Mouse (Mus musculus): ENCODE data around the gene Mettl23. TPM values are rescaled to one million over a fixed set of nuclear protein-coding genes. Genes with fewer than 3 reads are reported as not detected.

Mettl23 gene
- total and polyA plus RNA-seq, 2 experiments, result 21.0 to 31.7 TPM

- Histone ChIP-seq H3K9ac (ENCODE audit: low read depth, low read length) (no peak overlapping the region), H3K27me3 (ENCODE audit: control insufficient read depth, insufficient read depth, low read length) (no peaks in the 10 kb centered on the region), H3K79me2 (ENCODE audit: control insufficient read depth, insufficient read depth, low read length) (no peaks in the 10 kb centered on the region), H3K4me3 (ENCODE audit: insufficient read depth, low read depth, low read length) (no peak overlapping the region), H3K27ac (replicated peaks; ENCODE audit: insufficient read depth, low read depth, low read length) (no peak overlapping the region), H3K4me1 (ENCODE audit: control insufficient read depth, insufficient read depth, low read length) (no peaks in the 10 kb centered on the region), H3K36me3 (ENCODE audit: control insufficient read depth, insufficient read depth, low read length) (no peaks in the 10 kb centered on the region)
- no peak for TF ChIP-seq CTCF (IDR thresholded peaks at IDR 0.05; ENCODE audit: low read depth, low read length)
- no peak for TF ChIP-seq POLR2A (IDR thresholded peaks at IDR 0.05; ENCODE audit: extremely low read depth, insufficient read depth, low read length)
- WGBS, result 75% methylated on average over 7 of the region's 7 CpGs
- no peak for DNase-seq (ENCODE audit: extremely low read depth, low read depth, low spot score)
Observed at GRCm38 (mm10) chr11:116807116-116807515, 36.0 kb upstream of the Mettl23 start.

- Histone ChIP-seq H3K79me2 (ENCODE audit: control insufficient read depth, insufficient read depth, low read length) (no peaks in the 10 kb centered on the region), H3K4me1 (ENCODE audit: control insufficient read depth, insufficient read depth, low read length) (no peaks in the 10 kb centered on the region), H3K36me3 (ENCODE audit: control insufficient read depth, insufficient read depth, low read length) (no peaks in the 10 kb centered on the region), H3K4me3 (ENCODE audit: insufficient read depth, low read depth, low read length) (no peak overlapping the region), H3K27me3 (ENCODE audit: control insufficient read depth, insufficient read depth, low read length) (no peaks in the 10 kb centered on the region), H3K27ac (replicated peaks; ENCODE audit: insufficient read depth, low read depth, low read length) (no peak overlapping the region), H3K9ac (ENCODE audit: low read depth, low read length) (no peak overlapping the region)
- DNase-seq (ENCODE audit: extremely low read depth, low read depth, low spot score), result no peak
- no peak for TF ChIP-seq CTCF (IDR thresholded peaks at IDR 0.05; ENCODE audit: low read depth, low read length)
- no peak for TF ChIP-seq POLR2A (IDR thresholded peaks at IDR 0.05; ENCODE audit: extremely low read depth, insufficient read depth, low read length)
- 76% methylated on average over 3 of the region's 3 CpGs for WGBS
Observed at GRCm38 (mm10) chr11:116807526-116807925, 35.6 kb upstream of the Mettl23 start.

- H3K27me3 ChIP-seq (ENCODE audit: control insufficient read depth, insufficient read depth, low read length), result no peaks in the 10 kb centered on the region
- H3K4me3 ChIP-seq (ENCODE audit: insufficient read depth, low read depth, low read length), result no peak overlapping the region
- no peaks in the 10 kb centered on the region for H3K36me3 ChIP-seq (ENCODE audit: control insufficient read depth, insufficient read depth, low read length)
- DNase-seq (ENCODE audit: extremely low read depth, low read depth, low spot score), result peak; percentile 48
- H3K4me1 ChIP-seq (ENCODE audit: control insufficient read depth, insufficient read depth, low read length), result no peaks in the 10 kb centered on the region
- no peak overlapping the region for H3K27ac ChIP-seq (replicated peaks; ENCODE audit: insufficient read depth, low read depth, low read length)
- WGBS, result 31% methylated on average over 7 of the region's 7 CpGs
- no peaks in the 10 kb centered on the region for H3K79me2 ChIP-seq (ENCODE audit: control insufficient read depth, insufficient read depth, low read length)
- TF ChIP-seq POLR2A (IDR thresholded peaks at IDR 0.05; ENCODE audit: extremely low read depth, insufficient read depth, low read length), result no peak
- TF ChIP-seq CTCF (IDR thresholded peaks at IDR 0.05; ENCODE audit: low read depth, low read length), result peak; percentile 91
- H3K9ac ChIP-seq (ENCODE audit: low read depth, low read length), result no peak overlapping the region
Observed at GRCm38 (mm10) chr11:116807938-116808606, 35.0 kb upstream of the Mettl23 start.

GRCm38 (mm10) chr11:116808811-116809395 lies 34.2 kb upstream of the Mettl23 start:
- 87% methylated on average over 11 of the region's 11 CpGs for WGBS
- Histone ChIP-seq H3K9ac (ENCODE audit: low read depth, low read length) (no peak overlapping the region), H3K36me3 (ENCODE audit: control insufficient read depth, insufficient read depth, low read length) (no peaks in the 10 kb centered on the region), H3K79me2 (ENCODE audit: control insufficient read depth, insufficient read depth, low read length) (no peaks in the 10 kb centered on the region), H3K4me3 (ENCODE audit: insufficient read depth, low read depth, low read length) (no peak overlapping the region), H3K27me3 (ENCODE audit: control insufficient read depth, insufficient read depth, low read length) (no peaks in the 10 kb centered on the region), H3K4me1 (ENCODE audit: control insufficient read depth, insufficient read depth, low read length) (no peaks in the 10 kb centered on the region), H3K27ac (replicated peaks; ENCODE audit: insufficient read depth, low read depth, low read length) (no peak overlapping the region)
- no peak for DNase-seq (ENCODE audit: extremely low read depth, low read depth, low spot score)
- TF ChIP-seq CTCF (IDR thresholded peaks at IDR 0.05; ENCODE audit: low read depth, low read length) (no peak), POLR2A (IDR thresholded peaks at IDR 0.05; ENCODE audit: extremely low read depth, insufficient read depth, low read length) (no peak)

- Histone ChIP-seq H3K4me3 (ENCODE audit: insufficient read depth, low read depth, low read length) (no peak overlapping the region), H3K27me3 (ENCODE audit: control insufficient read depth, insufficient read depth, low read length) (no peaks in the 10 kb centered on the region), H3K27ac (replicated peaks; ENCODE audit: insufficient read depth, low read depth, low read length) (no peak overlapping the region), H3K9ac (ENCODE audit: low read depth, low read length) (no peak overlapping the region), H3K36me3 (ENCODE audit: control insufficient read depth, insufficient read depth, low read length) (no peaks in the 10 kb centered on the region), H3K79me2 (ENCODE audit: control insufficient read depth, insufficient read depth, low read length) (no peaks in the 10 kb centered on the region), H3K4me1 (ENCODE audit: control insufficient read depth, insufficient read depth, low read length) (no peaks in the 10 kb centered on the region)
- TF ChIP-seq CTCF (IDR thresholded peaks at IDR 0.05; ENCODE audit: low read depth, low read length) (no peak), POLR2A (IDR thresholded peaks at IDR 0.05; ENCODE audit: extremely low read depth, insufficient read depth, low read length) (no peak)
- DNase-seq (ENCODE audit: extremely low read depth, low read depth, low spot score), result no peak
- WGBS, result 87% methylated on average over 8 of the region's 8 CpGs
Observed at GRCm38 (mm10) chr11:116809520-116809919, 33.6 kb upstream of the Mettl23 start.

- no peaks in the 10 kb centered on the region for H3K27me3 ChIP-seq (ENCODE audit: control insufficient read depth, insufficient read depth, low read length)
- no peaks in the 10 kb centered on the region for H3K79me2 ChIP-seq (ENCODE audit: control insufficient read depth, insufficient read depth, low read length)
- TF ChIP-seq CTCF (IDR thresholded peaks at IDR 0.05; ENCODE audit: low read depth, low read length) (no peak), POLR2A (IDR thresholded peaks at IDR 0.05; ENCODE audit: extremely low read depth, insufficient read depth, low read length) (no peak)
- H3K9ac ChIP-seq (ENCODE audit: low read depth, low read length), result no peak overlapping the region
- 82% methylated on average over 11 of the region's 11 CpGs for WGBS
- no peaks in the 10 kb centered on the region for H3K4me1 ChIP-seq (ENCODE audit: control insufficient read depth, insufficient read depth, low read length)
- DNase-seq (ENCODE audit: extremely low read depth, low read depth, low spot score), result no peak
- no peak overlapping the region for H3K4me3 ChIP-seq (ENCODE audit: insufficient read depth, low read depth, low read length)
- no peak overlapping the region for H3K27ac ChIP-seq (replicated peaks; ENCODE audit: insufficient read depth, low read depth, low read length)
- H3K36me3 ChIP-seq (ENCODE audit: control insufficient read depth, insufficient read depth, low read length), result no peaks in the 10 kb centered on the region
Observed at GRCm38 (mm10) chr11:116810528-116810927, 32.5 kb upstream of the Mettl23 start.
